Mouse (Mus musculus): ENCODE measurements around the gene Zar1l. TPM values are rescaled to one million over a fixed set of nuclear protein-coding genes. Genes with fewer than 3 reads are reported as not detected.

Zar1l gene
- polyA plus RNA-seq (2017; shearing (Covaris generic)) = 1 to 10 TPM in 1 of 2 experiments, not detected in 1; 1.5 TPM

DNA sequence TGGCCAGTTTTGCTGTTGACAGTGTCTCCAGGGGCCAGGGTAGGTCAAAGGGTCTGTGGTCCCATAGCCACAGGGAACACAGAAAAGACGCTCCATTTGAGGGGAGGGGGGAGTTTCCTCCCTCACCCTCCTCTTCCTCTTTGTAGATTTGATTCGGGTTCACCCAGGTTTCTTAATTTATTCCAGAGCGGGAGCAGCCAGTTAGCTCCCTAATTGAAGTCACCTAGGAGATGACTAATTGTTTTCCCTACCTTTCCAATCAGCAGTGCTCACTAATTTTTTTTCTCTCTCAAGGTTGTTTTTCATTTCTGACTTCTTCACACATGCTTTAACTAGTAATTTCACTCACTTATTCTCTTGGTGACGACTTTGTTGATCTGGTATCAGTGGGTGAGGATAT, at the start of gene Zar1l:
Gene Zar1l, minus strand, starts transcription at position 101 of the 400 bp plus-strand sequence.

DNA sequence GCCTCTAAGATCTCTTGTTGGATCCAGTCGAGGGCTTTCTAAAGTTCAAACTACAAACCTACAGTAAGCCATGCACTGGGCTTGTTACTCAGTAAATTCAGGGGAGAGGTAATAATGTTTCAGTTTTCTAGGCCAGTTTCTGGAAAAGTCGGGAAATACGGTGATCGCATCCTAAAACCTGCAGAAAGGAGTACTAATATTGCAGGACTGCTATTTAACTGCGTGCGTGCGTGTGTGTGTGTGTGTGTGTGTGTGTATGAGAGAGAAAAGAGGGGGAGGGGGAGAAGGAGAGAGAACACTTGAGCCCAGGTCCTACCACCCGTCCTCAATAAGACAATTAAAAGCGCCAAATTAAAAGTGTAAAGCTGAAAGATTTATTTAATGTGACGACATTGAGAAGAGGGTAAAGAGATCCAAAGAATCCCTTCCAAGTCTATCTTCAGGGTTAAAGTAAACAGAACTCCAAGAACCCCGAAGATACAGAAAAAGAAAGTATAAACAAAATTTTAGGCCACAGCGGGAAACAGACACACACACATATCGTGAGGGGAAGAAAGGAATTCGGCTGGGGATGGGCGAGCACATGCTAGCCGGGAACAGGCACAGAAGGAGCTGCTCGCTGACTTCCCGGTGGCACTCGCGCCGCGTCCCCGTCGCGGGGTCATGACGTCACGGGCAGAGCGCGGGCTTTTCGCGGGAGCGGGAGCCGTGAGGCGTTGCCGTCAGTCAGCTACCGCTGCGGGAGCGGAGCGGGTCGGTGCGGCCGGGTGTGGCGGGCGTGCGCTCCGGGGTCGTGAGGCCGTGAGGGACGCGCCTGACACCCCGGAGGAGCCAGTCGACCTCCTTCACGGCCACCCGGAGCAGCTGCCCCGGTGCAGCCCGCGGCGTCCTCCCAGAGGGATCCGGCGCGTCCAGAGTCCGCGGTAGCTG, 4.2 kb upstream of the Zar1l start, which contains the start of gene Brca2:
Gene Brca2, plus strand, starts transcription at position 694 of the 930 bp plus-strand sequence.

Other genes starting within 250 kb of the Zar1l start
- 1 to 10 TPM; 7.3 to 8.8 TPM for gene Brca2, start 4.5 kb upstream of the Zar1l start, polyA plus RNA-seq (2017; shearing (Covaris generic))
- 100 to 1,000 TPM; 121 to 138 TPM for gene N4bp2l1, start 79.0 kb upstream of the Zar1l start, polyA plus RNA-seq (2017; shearing (Covaris generic))
- gene N4bp2l2, start 148.0 kb upstream of the Zar1l start, polyA plus RNA-seq (2017; shearing (Covaris generic)) = 100 to 1,000 TPM in 1 of 2 experiments, 10 to 100 TPM in 1; 87.3 to 102 TPM
- 10 to 100 TPM; 22.7 to 25.3 TPM for gene Pds5b, start 155.6 kb upstream of the Zar1l start, polyA plus RNA-seq (2017; shearing (Covaris generic))